Mouse (Mus musculus): ENCODE results near the gene Kif1b.
A peak's percentile ranks its signal among the peaks of the same experiment; 100 is the strongest.

Gene Kif1b

DNA sequence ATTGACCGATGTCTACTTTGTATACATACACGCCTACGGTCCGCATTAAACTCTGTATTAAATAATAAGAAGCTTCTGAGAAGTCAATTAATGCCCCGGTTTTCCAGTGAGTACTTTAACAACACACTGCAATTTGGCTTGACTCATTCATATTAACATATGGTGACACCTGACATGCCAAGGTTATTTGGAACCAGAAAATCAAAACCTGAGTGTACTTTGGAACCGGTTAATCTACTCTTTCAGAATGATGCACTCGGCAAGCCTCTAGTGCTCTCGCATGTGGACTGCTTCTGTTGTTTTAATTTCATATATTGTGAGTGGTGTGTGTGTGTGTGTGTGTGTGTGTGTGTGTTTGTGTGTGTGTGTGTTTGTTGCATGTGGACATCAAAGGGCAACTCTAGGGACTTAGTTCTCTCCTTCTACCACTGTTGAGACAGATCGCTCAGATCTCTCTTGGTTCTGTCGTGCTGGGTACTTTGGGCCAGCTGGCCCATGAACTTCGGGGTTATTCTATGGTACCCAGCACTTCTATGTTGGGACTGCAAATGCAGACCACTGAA lies 6.9 kb upstream of the Kif1b start:
- no peak for DNase-seq (ENCODE audit: low read depth)

DNA sequence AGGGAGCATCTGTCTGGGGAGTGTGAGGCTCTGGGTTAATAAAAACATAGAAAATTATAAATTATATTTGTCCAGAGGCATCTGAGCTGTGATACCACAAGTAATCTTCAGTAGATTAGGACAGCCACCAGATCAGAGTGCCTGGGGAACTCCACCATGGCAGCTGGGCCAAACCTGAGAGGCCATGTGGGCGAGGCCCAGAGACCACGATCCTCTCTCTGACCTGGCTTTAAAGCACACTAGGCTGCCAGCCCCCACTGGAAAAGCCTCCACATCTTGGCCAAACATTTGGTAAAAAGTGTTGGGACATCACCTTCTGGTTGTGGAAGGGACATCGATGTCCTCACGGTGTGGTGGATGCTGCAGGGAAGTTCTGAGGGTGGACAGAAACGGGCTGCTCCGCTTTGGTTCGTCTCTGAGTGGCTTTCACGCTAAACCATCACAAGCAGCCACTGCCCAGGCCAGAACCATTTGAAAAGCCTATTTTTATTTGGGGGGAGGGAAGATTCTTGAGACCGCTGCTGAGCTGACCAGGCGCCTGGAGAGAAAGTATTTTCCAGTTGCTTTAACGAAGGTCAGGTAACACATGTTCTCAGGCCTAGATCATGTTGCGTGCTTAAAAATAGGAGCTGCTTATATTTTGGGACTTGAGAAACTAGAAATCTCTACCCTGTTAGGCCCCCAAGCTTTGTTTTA lies 6.2 kb upstream of the Kif1b start:
- DNase-seq (ENCODE audit: low read depth): no peak

DNA sequence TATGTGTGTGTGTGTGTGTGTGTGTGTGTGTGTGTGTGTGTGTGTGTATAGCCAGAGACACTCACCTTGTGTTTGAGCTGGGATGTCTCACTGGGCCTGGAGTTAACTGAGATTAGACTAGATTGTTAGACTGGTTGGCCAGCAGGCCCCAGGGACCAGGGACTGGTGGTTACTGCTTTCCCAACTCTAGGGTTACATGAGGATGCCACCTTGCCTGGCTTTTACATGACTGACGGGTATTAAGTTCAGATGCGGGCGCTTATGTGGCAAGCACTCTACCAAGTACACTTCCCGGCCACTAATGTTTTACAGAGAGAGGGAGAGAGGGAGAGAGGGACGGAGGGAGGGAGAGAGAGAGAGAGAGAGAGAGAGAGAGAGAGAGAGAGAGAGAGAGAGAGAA lies 4.5 kb upstream of the Kif1b start:
- DNase-seq (ENCODE audit: low read depth): no peak

DNA sequence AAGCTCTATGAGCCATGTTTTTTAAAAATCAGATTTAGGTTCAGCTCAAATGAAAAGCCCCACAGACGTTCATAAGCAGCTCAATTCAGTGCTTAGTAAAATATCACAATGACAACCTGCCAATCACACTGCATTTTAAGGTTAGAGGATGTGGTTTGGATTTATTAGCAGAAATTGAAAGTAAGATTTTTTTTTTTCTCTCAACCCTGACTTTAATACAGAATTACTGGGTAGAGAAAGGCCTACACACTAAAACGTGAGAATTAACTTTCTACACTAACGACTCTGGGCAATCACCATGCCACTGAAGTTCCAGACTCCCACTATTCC lies 963 bp upstream of the Kif1b start:
- peak; percentile 61 for DNase-seq (ENCODE audit: low read depth)

DNA sequence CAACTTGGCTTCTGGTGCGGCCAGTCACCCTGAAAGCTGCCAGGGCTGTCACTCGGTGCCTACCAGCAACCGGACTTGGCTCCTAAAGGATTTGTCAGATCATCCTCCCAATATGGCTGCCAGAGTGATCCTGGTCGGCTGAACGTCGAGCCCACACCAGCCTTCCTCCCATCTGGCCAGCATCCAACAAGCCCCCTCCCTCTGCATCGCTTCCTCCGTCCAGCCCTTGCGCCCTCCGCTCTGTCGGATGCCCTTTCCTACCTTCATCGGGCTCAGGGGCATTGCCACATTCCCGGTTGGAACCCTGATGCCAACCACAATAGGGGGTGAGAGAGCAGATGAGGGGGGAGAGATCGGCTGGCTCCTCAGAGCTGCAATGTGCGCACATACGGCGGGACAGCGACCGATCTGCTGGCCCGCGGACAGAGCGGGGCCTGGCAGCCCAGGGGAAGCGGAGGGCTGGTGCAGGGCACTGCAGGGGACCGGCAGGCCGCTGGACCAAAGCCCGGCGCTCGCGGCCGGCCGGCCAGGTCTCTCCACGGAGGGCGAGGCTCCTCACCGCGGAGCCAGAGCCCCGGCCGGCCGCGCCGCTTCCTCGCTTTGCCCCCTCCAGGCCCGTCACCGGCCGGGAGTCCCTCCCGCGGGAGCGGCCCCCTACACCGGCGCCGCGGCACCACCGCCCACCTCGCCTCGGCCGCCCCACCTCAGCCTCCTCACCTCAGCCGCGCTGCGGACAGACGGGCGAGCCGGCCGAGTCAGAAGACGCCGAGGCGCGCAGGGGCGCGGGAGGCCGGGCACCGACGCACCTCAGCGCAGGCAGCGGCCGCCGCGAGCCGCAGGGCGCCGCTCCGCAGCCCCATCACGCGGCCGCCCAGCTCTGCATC lies 539 bp downstream of the Kif1b start:
- peak; percentile 39 for DNase-seq (ENCODE audit: low read depth)

DNA sequence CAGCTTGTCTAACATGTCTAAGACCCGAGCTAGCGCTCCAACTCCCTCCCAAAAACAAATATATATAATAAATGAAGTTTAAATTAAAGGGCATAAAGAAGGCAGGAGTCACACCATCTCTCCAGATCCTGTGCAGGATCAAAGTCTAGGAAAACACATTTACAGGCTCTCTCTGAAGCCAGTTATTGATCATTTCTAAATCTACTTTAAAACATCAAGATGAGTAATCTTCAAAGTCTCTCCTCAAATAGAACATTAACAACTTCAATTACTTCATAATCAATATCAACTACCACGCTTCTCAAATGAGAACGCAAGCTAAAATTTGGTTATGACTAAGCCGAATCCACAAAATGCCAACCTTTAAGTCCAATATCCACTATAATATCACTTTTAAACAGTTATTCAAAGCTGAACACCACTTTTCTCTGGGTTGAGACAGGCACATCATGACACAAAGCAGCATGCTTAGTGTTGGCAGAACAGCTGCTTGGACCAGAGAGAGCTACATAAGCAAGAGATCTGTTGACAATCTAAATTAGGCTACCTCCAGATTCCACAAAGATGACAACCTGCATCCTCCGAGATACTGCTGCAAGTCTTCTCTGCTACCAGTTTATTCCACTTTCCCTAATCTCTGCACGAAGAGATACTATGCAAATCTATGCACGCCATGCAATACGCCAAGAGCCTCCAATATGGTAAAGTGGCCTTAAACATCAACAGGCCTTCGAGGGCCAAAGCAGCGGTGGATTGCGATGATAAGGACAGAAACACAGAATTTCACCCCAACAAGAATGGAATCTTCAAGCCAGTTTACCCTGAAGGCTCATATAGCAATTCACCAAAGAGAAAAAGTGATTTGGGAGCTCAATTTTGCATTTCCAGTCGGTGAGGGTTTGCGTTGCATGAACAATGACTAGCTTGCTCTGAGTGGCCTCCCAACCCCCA lies 1.5 kb downstream of the Kif1b start:
- no peak for DNase-seq (ENCODE audit: low read depth)

DNA sequence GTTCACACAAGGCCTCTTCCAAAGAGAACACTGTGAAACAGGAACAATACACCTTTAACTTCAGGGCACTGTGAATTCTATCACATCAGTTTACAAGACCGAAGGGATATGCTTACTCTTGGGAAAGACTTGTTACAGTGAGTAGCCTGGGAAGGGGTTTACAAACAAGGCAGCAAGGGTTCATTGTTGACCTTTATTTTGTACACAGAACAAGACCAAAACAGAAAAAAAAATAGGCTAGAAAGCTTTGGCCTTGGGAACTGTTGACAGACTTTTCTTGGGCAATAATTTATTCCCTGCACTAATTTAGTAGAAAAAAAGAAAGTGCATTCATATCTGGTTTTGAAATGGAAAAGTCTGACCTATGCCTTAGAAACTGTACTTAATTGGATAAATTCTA lies 3.0 kb downstream of the Kif1b start:
- no peak for DNase-seq (ENCODE audit: low read depth)

DNA sequence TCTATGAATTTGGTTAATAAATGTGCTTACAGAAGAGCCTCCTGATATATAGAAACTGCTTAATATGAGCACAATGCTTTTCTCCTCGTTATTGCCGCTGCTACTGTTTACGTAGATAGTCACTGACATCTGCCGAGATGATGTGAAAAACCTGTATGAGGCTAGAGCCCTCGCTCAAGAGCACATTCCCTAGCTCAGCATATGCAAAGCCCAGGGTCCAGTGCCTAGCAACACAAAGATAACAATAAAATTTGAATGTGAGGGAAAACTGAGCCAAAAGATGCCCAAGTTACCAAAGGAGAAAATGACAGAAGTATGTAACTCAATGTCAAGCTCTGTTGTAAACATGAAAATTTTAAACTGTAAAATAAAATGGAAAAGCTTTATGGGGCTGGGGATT lies 4.0 kb downstream of the Kif1b start:
- no peak for DNase-seq (ENCODE audit: low read depth)

DNA sequence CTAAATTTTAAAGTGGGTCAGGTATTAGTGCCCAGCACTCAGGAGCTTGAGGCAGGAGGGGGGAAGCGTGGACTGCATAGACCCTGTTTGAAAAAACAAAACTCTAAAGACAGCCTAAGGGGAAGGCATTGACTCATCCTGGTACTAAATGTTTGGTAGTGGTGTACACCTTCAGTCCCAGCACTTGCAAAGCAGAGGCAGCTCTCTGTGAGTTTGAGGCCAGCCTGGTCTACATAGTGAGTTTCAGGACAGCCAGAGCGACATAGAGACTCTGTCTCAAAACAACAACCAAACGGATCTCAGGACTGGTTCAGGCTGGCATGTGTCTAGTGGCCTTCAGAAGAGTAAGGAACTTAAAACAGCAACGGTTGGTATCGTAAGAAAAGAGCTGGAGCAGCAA lies 4.7 kb downstream of the Kif1b start:
- no peak for DNase-seq (ENCODE audit: low read depth)

DNA sequence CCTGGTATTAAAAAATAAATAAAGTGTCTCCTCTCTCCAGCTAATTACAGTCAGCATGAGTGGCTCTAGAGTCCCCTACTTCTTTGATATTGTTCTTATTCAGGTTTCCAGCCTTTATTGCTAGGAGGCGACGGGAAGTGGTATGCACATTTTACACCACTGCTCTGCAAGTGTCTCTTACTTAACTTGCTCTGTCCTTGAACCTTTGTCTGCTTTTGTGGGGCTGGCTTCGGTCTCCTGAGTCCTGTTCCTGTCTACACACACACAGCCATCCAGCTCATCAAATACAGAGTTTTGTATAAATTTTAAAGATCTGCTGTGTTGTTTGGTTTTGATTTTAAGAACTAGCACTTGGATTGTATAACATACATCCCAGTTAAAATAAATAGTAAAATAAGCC lies 5.4 kb downstream of the Kif1b start:
- no peak for DNase-seq (ENCODE audit: low read depth)

DNA sequence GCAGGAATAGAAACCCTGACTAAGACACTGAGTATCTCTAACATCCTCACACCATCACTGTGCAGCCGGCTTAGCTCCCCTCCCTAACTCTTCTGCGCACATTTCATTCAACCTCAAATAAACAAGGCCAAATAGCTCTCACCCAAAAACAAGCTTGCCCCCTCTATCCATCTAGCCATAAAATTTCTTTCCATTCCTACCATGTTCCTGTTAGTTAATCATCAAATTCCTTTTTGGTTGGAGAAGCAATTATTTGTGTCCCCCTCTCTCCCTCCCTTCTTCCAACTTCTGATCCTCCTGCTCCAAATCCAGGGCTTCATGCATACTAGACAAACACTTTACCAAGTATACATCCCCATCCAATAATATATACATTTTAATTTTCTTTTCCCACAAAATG lies 11.0 kb downstream of the Kif1b start:
- DNase-seq (ENCODE audit: low read depth): no peak

DNA sequence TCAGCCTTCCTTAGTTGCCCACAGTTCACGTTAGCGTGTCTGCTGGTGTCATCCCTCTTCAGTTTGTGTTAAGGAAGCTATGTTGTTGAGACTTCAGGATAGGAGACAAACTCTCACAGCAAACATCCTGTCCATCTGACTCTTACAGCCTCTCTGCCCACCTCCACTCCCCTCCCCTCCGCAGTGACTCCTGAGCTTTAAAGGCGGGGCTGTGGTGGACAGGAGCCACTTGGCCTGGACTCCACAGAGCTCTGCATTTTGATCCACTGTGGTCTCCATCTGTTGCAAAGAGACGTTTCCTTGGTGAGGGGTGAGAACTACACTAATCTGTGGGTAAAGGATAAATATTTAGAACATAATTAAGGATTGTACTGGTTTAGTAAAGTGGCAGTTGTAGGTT lies 14.5 kb downstream of the Kif1b start:
- no peak for DNase-seq (ENCODE audit: low read depth)

DNA sequence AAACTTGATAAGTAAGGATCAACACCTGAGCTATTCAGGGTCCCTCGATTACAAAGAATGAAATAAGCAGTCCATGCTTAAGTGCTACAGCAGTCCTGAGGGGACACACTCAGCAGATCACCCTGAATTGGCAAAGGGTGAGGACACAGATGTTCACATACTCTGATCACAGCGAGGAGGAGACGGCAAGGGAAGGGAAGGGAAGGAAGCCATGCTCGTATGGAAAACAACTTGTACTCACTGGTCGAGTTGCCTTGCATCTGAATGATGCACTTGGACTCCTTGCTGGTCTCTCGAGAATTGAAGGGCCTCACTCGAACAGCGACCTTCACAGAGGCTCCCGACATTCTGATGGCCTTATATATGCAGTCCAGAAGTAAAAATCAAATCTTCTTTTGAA lies 16.4 kb downstream of the Kif1b start:
- DNase-seq (ENCODE audit: low read depth): no peak

DNA sequence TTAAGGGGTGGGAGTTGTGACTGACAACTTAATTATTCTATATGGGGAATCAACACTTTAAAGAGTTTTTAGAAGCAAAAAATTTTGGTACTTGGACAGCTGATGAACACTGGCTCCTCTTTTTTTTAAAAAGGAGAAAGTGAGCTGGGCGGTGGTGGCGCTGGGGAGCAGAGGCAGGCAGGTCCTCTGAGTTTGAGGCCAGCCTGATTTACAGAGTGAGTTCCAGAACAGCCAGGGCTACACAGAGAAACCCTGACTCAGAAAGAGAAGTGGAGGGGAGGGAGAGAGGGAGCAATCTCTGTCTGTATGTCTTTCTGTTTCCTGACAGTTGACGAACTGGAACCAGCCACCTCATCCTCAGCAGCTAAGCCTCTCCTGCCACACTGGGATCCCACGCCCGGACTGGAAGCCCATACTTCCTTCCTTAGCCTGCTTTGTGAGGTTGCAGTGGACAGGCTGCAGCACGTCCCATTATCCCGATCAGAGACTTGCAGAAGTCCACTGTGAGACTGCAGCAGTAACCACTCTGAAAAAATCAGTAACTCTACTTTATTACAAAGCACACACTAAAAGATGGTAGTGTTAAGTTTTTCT lies 17.2 kb downstream of the Kif1b start:
- DNase-seq (ENCODE audit: low read depth): no peak

DNA sequence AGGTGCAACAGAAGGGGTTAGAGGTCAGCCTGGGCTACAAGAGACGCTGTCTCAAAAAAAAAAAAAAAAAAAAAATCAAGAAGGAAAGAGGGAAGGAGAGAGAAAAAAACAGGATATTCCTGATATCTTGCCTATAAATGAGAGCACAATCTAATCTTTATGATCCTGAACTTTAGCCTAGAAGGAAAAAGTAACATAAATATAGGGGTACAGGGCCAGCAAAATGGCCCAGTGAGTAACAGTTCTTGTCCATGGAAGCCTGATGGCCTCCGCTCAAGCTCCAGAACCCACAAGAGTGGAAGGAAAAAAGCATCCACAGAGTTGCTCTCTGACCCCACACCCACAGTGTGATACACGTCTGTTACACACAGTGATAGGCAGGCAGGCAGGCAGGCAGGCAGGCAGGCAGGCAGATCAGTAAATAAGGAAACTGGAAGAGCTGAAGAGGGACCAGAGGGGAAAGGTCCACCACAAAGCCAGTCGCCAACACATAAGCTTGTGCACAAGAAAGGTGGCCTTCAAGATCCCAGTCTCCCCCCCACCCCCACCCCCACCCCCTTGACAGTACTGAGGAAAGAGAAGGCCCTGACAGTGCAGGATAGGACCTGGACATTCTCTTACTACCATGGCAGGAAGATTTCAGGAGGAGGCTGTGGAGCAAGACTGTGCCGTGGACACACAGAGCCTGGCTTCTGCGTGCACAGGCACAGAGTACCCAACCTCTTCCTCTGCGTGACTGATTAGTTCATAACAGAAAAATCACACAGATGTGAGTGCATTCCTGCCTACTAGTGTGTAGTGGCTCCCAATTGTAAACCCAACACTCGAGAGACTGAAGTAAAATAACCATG lies 21.0 kb downstream of the Kif1b start:
- DNase-seq (ENCODE audit: low read depth): no peak

DNA sequence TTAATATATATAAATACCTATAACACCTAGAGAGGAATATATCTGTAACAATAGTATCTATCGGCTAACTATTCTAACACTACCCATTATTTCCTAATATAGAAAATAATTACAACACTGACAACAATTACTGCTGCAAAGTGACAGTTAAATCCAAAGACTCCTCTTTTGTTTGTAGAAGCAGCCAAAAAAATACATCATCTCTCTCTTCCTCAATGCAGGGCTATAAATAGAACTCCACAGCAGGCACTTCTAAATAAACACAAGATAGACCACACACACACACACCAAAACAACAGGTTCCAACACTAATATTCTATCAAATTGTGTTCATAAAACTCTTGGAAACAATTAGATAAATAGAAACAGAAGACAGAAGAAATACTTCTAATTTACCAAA lies 21.8 kb downstream of the Kif1b start:
- DNase-seq (ENCODE audit: low read depth): no peak

DNA sequence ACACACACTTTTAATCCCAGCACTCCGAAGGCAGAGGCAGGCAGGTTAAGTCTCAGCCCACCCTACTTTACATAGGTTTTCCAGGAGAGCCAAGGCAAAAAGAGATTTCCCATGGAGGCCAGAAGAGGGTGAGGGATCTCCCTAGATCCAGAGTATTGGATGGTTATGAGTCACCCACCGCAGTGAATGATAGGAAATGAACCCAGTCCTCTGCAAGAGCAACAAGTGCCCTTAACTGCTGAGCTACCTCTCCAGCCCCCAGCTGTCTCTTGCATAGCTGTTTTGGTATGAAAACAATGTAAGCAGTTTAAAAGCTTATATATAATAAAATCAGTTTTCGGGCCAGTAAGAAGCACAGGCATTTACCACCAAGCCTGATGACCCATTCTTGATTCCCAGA lies 24.5 kb downstream of the Kif1b start:
- DNase-seq (ENCODE audit: low read depth): no peak

DNA sequence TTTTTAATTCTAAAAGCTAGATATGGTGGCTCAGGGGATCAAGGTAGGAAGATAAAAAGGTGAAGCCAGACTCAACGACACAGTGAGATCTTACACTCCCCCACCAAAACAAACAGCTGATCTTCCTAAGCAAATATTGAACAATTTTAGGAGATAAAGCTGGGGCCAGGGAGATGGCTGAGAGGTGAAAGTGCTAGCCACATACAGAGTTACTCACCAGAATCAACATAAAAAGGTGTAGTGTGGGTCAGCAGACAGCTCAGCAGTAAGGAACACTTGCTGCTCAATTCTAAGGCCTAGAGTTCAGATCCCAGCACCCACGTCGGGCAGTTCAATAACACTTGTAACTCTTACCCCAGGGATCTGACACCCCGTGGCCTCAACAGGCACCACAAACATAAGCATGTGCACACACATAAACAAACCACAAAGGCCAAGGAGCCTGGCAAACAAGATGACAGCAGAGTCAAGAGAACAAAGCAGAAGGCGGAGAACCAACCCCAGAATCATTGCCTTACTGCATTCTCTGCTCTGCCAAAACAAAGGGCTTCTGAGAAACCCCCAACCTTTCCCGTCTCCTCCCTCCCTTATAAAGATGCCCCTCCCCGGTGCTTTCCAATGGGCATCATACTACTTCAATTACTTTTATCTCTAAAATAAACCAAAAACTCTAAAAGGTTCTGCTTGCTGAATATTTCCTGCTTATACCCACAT lies 25.3 kb downstream of the Kif1b start:
- DNase-seq (ENCODE audit: low read depth): peak; percentile 85

DNA sequence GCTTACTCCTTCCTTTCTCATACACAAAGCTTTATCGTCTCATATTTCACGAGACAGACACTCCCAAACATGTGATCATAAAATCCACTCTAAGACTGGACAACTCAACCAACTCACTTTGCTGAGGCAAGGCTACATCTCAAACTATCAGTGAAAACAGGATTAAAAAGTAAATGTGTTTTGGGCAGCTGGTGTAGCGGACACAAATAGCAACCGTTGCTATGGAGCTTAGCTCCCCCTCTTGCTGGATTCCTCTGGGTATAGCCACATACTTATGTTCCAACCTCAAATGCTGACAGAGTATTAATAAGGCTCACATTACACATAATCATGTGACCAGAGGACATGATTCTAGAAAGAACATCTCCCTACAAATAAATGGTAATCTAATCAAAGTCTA lies 29.9 kb downstream of the Kif1b start:
- no peak for DNase-seq (ENCODE audit: low read depth)

DNA sequence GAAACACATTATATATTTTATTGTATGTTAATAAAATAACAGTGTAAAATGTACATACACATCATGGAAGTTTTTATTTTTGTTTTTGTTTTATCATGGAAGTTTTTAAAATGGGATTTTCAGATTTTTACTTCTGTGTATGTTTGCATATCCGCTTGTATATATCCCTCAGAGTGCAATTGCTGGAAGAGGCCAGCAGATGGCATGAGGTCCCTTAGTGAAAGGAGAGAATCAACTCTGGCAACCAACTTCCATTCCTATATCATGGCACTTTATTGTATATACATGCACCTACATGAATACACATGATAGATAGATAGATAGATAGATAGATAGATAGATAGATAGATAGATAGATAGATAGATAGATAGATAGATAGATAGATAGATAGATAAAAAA lies 34.4 kb downstream of the Kif1b start:
- peak; percentile 68 for DNase-seq (ENCODE audit: low read depth)
